ENCODE assay signal across 9 mouse cellular contexts in genomic region chr4:83206803-83207586, GRCm38 (mm10).
A peak's percentile ranks its signal among the peaks of the same experiment; 100 is the strongest.
DNase-seq lines count a peak whose midpoint lies in the region; ATAC-seq lines count a peak whose summit lies in the region.
"Had no signal": no experiment of that assay in that cellular context is flagged by ENCODE, and none has a peak within 500 bp of the region (broad histone marks: within the 10 kb centered on the region; RNA-seq: fewer than 3 reads in every experiment).

No protein-coding gene starts in this region.

- no peak overlapping the region for H3K4me3 ChIP-seq in embryonic facial prominence, embryonic 15.5 days (replicated peaks)

- H3K27ac ChIP-seq in embryonic facial prominence, embryonic 15.5 days (replicated peaks): no peak overlapping the region

- no peaks in the 10 kb centered on the region for H3K9me3 ChIP-seq in embryonic facial prominence, embryonic 15.5 days (replicated peaks)

- 61% methylated on average over 10 of the region's 10 CpGs for WGBS in embryonic facial prominence, embryonic 15.5 days

- H3K4me2 ChIP-seq in embryonic facial prominence, embryonic 15.5 days (replicated peaks): no peak overlapping the region

- no peaks in the 10 kb centered on the region for H3K27me3 ChIP-seq in embryonic facial prominence, embryonic 15.5 days

- no peaks in the 10 kb centered on the region for H3K4me1 ChIP-seq in embryonic facial prominence, embryonic 15.5 days

- ATAC-seq in embryonic facial prominence, embryonic 15.5 days (ENCODE audit: insufficient number of reproducible peaks, low FRiP score, low TSS enrichment, low read depth): peak; percentile 63; the same call in 1 of the 2 replicates
- ATAC-seq: lung, postnatal 0 days had no signal

- H3K9ac ChIP-seq in embryonic facial prominence, embryonic 15.5 days: no peak overlapping the region

- intact Hi-C loops in left cerebral cortex, postnatal 14 days (cut with DNase I): no loop called here
- intact Hi-C loops in left cerebral cortex, postnatal 4 days (cut with DNase I): no loop called here

- peak; percentile 43 to 75 for DNase-seq in left cerebral cortex, postnatal 14 days (ENCODE audit: low spot score in 2 of 2)
- DNase-seq in left cerebral cortex, postnatal 4 days: no peak
- peak; percentile 26 to 54 for DNase-seq in layer of hippocampus, postnatal 14 days (ENCODE audit: low spot score in 2 of 2)
- DNase-seq in right cerebral cortex, postnatal 25 days: peak; percentile 29
- DNase-seq in adrenal gland, adult 2 months: no peak
- DNase-seq in lung, adult 18-20 months: no peak
- DNase-seq: thymus, adult 2 months had no signal

- H3K36me3 ChIP-seq in embryonic facial prominence, embryonic 15.5 days: no peaks in the 10 kb centered on the region

Comparison
In these comparisons a context has a peak if more than half of its experiments do, and no peak if none do; other contexts are left out.
1. DNase-seq: peak in left cerebral cortex, postnatal 14 days (2 of 2), layer of hippocampus, postnatal 14 days (2 of 2) and right cerebral cortex, postnatal 25 days (single experiment); none in left cerebral cortex, postnatal 4 days (single experiment), adrenal gland, adult 2 months (single experiment) and lung, adult 18-20 months (0 of 2).